Mouse (Mus musculus): ENCODE results near the gene Tbx2. TPM values are rescaled to one million over a fixed set of nuclear protein-coding genes. Genes with fewer than 3 reads are reported as not detected.

Gene Tbx2
- polyA plus RNA-seq, 1 experiment: 19.7 TPM

GRCm38 (mm10) chr11:85844144-85844965 lies 12.0 kb downstream of the Tbx2 start:
- H3K4me1 ChIP-seq (ENCODE audit: control insufficient read depth, insufficient read depth, insufficient read length, low read length): peaks cover 16% of the 10 kb centered on the region
- peak overlapping the region; percentile 72 for H3K4me3 ChIP-seq (ENCODE audit: low read depth, low read length)
- TF ChIP-seq POLR2A (IDR thresholded peaks at IDR 0.05; ENCODE audit: low read depth, low read length) (no peak; the same call in 1 of the 2 replicates), CTCF (IDR thresholded peaks at IDR 0.05; ENCODE audit: extremely low read depth, insufficient read length, insufficient replicate concordance, low read depth, low read length) (peak; percentile 72)
- peaks cover 49% of the 10 kb centered on the region for H3K27me3 ChIP-seq (ENCODE audit: control insufficient read depth, insufficient read depth, low read length)
- under 1% methylated on average over 54 of the region's 54 CpGs for WGBS
- H3K36me3 ChIP-seq (ENCODE audit: control insufficient read depth, insufficient read depth, low read length): no peaks in the 10 kb centered on the region
- H3K27ac ChIP-seq (ENCODE audit: insufficient read depth, low read depth, low read length): peak overlapping the region; percentile 46; the same call in 1 of the 2 replicates

- H3K36me3 ChIP-seq (ENCODE audit: control insufficient read depth, insufficient read depth, low read length): no peaks in the 10 kb centered on the region
- TF ChIP-seq POLR2A (IDR thresholded peaks at IDR 0.05; ENCODE audit: low read depth, low read length): no peak
- TF ChIP-seq CTCF (IDR thresholded peaks at IDR 0.05; ENCODE audit: extremely low read depth, insufficient read length, insufficient replicate concordance, low read depth, low read length): no peak
- 47% methylated on average over 5 of the region's 5 CpGs for whole genome bisulfite sequencing
- H3K4me3 ChIP-seq (ENCODE audit: low read depth, low read length): peak overlapping the region; percentile 72; the same call in 1 of the 2 replicates
- H3K4me1 ChIP-seq (ENCODE audit: control insufficient read depth, insufficient read depth, insufficient read length, low read length): peaks cover 16% of the 10 kb centered on the region
- 0 out of 2 replicates have a peak overlapping the region, but pooled peaks have one; percentile 2 for H3K27ac ChIP-seq (ENCODE audit: insufficient read depth, low read depth, low read length)
- peaks cover 43% of the 10 kb centered on the region for H3K27me3 ChIP-seq (ENCODE audit: control insufficient read depth, insufficient read depth, low read length)
These were observed 12.6 kb downstream of the Tbx2 start for GRCm38 (mm10) chr11:85844971-85845370.

GRCm38 (mm10) chr11:85845921-85846320 lies 13.6 kb downstream of the Tbx2 start:
- Histone ChIP-seq H3K36me3 (ENCODE audit: control insufficient read depth, insufficient read depth, low read length) (no peaks in the 10 kb centered on the region), H3K4me1 (ENCODE audit: control insufficient read depth, insufficient read depth, insufficient read length, low read length) (peaks cover 16% of the 10 kb centered on the region), H3K4me3 (ENCODE audit: low read depth, low read length) (no peak overlapping the region), H3K27ac (ENCODE audit: insufficient read depth, low read depth, low read length) (peak overlapping the region; percentile 53), H3K27me3 (ENCODE audit: control insufficient read depth, insufficient read depth, low read length) (peaks cover 34% of the 10 kb centered on the region)
- WGBS: 52% methylated on average over 5 of the region's 5 CpGs
- TF ChIP-seq CTCF (IDR thresholded peaks at IDR 0.05; ENCODE audit: extremely low read depth, insufficient read length, insufficient replicate concordance, low read depth, low read length) (no peak), POLR2A (IDR thresholded peaks at IDR 0.05; ENCODE audit: low read depth, low read length) (no peak)

- no peaks in the 10 kb centered on the region for H3K36me3 ChIP-seq (ENCODE audit: control insufficient read depth, insufficient read depth, low read length)
- H3K27me3 ChIP-seq (ENCODE audit: control insufficient read depth, insufficient read depth, low read length): peaks cover 31% of the 10 kb centered on the region
- H3K4me1 ChIP-seq (ENCODE audit: control insufficient read depth, insufficient read depth, insufficient read length, low read length): peaks cover 16% of the 10 kb centered on the region
- TF ChIP-seq CTCF (IDR thresholded peaks at IDR 0.05; ENCODE audit: extremely low read depth, insufficient read length, insufficient replicate concordance, low read depth, low read length): no peak
- no peak for TF ChIP-seq POLR2A (IDR thresholded peaks at IDR 0.05; ENCODE audit: low read depth, low read length)
- WGBS: 62% methylated on average over 4 of the region's 4 CpGs
- no peak overlapping the region for H3K4me3 ChIP-seq (ENCODE audit: low read depth, low read length)
- H3K27ac ChIP-seq (ENCODE audit: insufficient read depth, low read depth, low read length): peak overlapping the region; percentile 53
These were observed 14.2 kb downstream of the Tbx2 start for GRCm38 (mm10) chr11:85846509-85846908.

- 0 out of 2 replicates have a peak, but pooled peaks cover 11% of the 10 kb centered on the region for H3K27me3 ChIP-seq (ENCODE audit: control insufficient read depth, insufficient read depth, low read length)
- H3K36me3 ChIP-seq (ENCODE audit: control insufficient read depth, insufficient read depth, low read length): no peaks in the 10 kb centered on the region
- no peak overlapping the region for H3K27ac ChIP-seq (ENCODE audit: insufficient read depth, low read depth, low read length)
- H3K4me3 ChIP-seq (ENCODE audit: low read depth, low read length): no peak overlapping the region
- TF ChIP-seq CTCF (IDR thresholded peaks at IDR 0.05; ENCODE audit: extremely low read depth, insufficient read length, insufficient replicate concordance, low read depth, low read length): peak; percentile 80; the same call in 1 of the 2 replicates
- 0 out of 2 replicates have a peak, but pooled peaks have one; percentile 18 for TF ChIP-seq POLR2A (IDR thresholded peaks at IDR 0.05; ENCODE audit: low read depth, low read length)
- peaks cover under 1% of the 10 kb centered on the region for H3K4me1 ChIP-seq (ENCODE audit: control insufficient read depth, insufficient read depth, insufficient read length, low read length)
- 2% methylated on average over 21 of the region's 21 CpGs for WGBS
These were observed 16.7 kb downstream of the Tbx2 start for GRCm38 (mm10) chr11:85849037-85849436.

GRCm38 (mm10) chr11:85850233-85850632 lies 17.9 kb downstream of the Tbx2 start, which contains the start of gene Gm11444:
Gm11444 (minus strand) TSS chr11:85850333.
- Histone ChIP-seq H3K36me3 (ENCODE audit: control insufficient read depth, insufficient read depth, low read length) (no peaks in the 10 kb centered on the region), H3K4me1 (ENCODE audit: control insufficient read depth, insufficient read depth, insufficient read length, low read length) (no peaks in the 10 kb centered on the region), H3K27me3 (ENCODE audit: control insufficient read depth, insufficient read depth, low read length) (0 out of 2 replicates have a peak, but pooled peaks cover 4% of the 10 kb centered on the region), H3K4me3 (ENCODE audit: low read depth, low read length) (no peak within 1 kb of the TSS), H3K27ac (ENCODE audit: insufficient read depth, low read depth, low read length) (no peak within 1 kb of the TSS)
- 90% methylated on average over 6 of the region's 6 CpGs for WGBS
- no peak for TF ChIP-seq CTCF (IDR thresholded peaks at IDR 0.05; ENCODE audit: extremely low read depth, insufficient read length, insufficient replicate concordance, low read depth, low read length)
- TF ChIP-seq POLR2A (IDR thresholded peaks at IDR 0.05; ENCODE audit: low read depth, low read length): no peak

GRCm38 (mm10) chr11:85850758-85851157 lies 18.4 kb downstream of the Tbx2 start:
- 28% methylated on average over 6 of the region's 6 CpGs for WGBS

More at GRCm38 (mm10) chr11:85850758-85851157, 18.4 kb downstream of the Tbx2 start:
- H3K27ac ChIP-seq (ENCODE audit: insufficient read depth, low read depth, low read length): no peak overlapping the region
- H3K4me3 ChIP-seq (ENCODE audit: low read depth, low read length): no peak overlapping the region
- no peaks in the 10 kb centered on the region for H3K36me3 ChIP-seq (ENCODE audit: control insufficient read depth, insufficient read depth, low read length)
- no peaks in the 10 kb centered on the region for H3K4me1 ChIP-seq (ENCODE audit: control insufficient read depth, insufficient read depth, insufficient read length, low read length)
- no peak for TF ChIP-seq CTCF (IDR thresholded peaks at IDR 0.05; ENCODE audit: extremely low read depth, insufficient read length, insufficient replicate concordance, low read depth, low read length)
- TF ChIP-seq POLR2A (IDR thresholded peaks at IDR 0.05; ENCODE audit: low read depth, low read length): no peak
- 0 out of 2 replicates have a peak, but pooled peaks cover under 1% of the 10 kb centered on the region for H3K27me3 ChIP-seq (ENCODE audit: control insufficient read depth, insufficient read depth, low read length)

All from small intestine, adult 2 months (tissue).